22 mouse cellular contexts compared by ENCODE assay signal in genomic region chr11:94985140-94985539, GRCm38 (mm10). TPM values are rescaled to one million over a fixed set of nuclear protein-coding genes. Genes with fewer than 3 reads are reported as not detected.
DNase-seq lines count a peak whose midpoint lies in the region; ATAC-seq and TF ChIP-seq lines count a peak whose summit lies in the region.
"Had no signal": no experiment of that assay in that cellular context is flagged by ENCODE, and none has a peak within 500 bp of the region (broad histone marks: within the 10 kb centered on the region; RNA-seq: fewer than 3 reads in every experiment).

No protein-coding gene starts in this region.

- H3K4me3 ChIP-seq in hindbrain, embryonic 10.5 days: no peak overlapping the region
- no peak overlapping the region for H3K4me3 ChIP-seq in hindbrain, embryonic 16.5 days (ENCODE audit: low read length)
- H3K4me3 ChIP-seq in lung, embryonic 14.5 days (ENCODE audit: low read depth, low read length): no peak overlapping the region
- no peak overlapping the region for H3K4me3 ChIP-seq in embryonic facial prominence, embryonic 10.5 days
- H3K4me3 ChIP-seq: kidney, embryonic 15.5 days; midbrain, embryonic 15.5 days had no signal

- H3K27ac ChIP-seq in hindbrain, embryonic 10.5 days: 0 out of 2 replicates have a peak overlapping the region, but pooled peaks have one; percentile 2
- H3K27ac ChIP-seq in hindbrain, embryonic 16.5 days (ENCODE audit: low read depth, low read length): no peak overlapping the region
- no peak overlapping the region for H3K27ac ChIP-seq in lung, embryonic 14.5 days (ENCODE audit: low read depth)
- H3K27ac ChIP-seq in embryonic facial prominence, embryonic 10.5 days (replicated peaks): peak overlapping the region; percentile 67
- H3K27ac ChIP-seq: kidney, embryonic 15.5 days; midbrain, embryonic 15.5 days had no signal

- TF ChIP-seq CTCF in lung, embryonic 14.5 days (IDR thresholded peaks at IDR 0.05; ENCODE audit: low read depth): no peak

- H3K36me3 ChIP-seq in hindbrain, embryonic 10.5 days: no peaks in the 10 kb centered on the region
- no peaks in the 10 kb centered on the region for H3K36me3 ChIP-seq in hindbrain, embryonic 16.5 days (ENCODE audit: control insufficient read depth, insufficient read depth, low read length)
- H3K36me3 ChIP-seq in lung, embryonic 14.5 days (ENCODE audit: insufficient read depth): no peaks in the 10 kb centered on the region
- no peaks in the 10 kb centered on the region for H3K36me3 ChIP-seq in embryonic facial prominence, embryonic 10.5 days (replicated peaks)
- H3K36me3 ChIP-seq: kidney, embryonic 15.5 days; midbrain, embryonic 15.5 days had no signal

- no peak overlapping the region for H3K4me2 ChIP-seq in hindbrain, embryonic 16.5 days (ENCODE audit: low read length)
- H3K4me2 ChIP-seq in lung, embryonic 14.5 days: no peak overlapping the region
- H3K4me2 ChIP-seq: kidney, embryonic 15.5 days; midbrain, embryonic 15.5 days had no signal

- WGBS in hindbrain, embryonic 10.5 days: 44% methylated on average over 1 of the region's 1 CpGs
- 55% methylated on average over 1 of the region's 1 CpGs for WGBS in hindbrain, embryonic 16.5 days
- 11% methylated on average over 1 of the region's 1 CpGs for WGBS in lung, embryonic 14.5 days
- whole genome bisulfite sequencing in embryonic facial prominence, embryonic 10.5 days: 42% methylated on average over 1 of the region's 1 CpGs

- H3K9ac ChIP-seq in hindbrain, embryonic 16.5 days (ENCODE audit: low read depth, low read length): no peak overlapping the region
- H3K9ac ChIP-seq in lung, embryonic 14.5 days: no peak overlapping the region
- H3K9ac ChIP-seq: kidney, embryonic 15.5 days; midbrain, embryonic 15.5 days had no signal

- ATAC-seq in hindbrain, embryonic 16.5 days: no peak
- ATAC-seq in lung, embryonic 14.5 days (ENCODE audit: insufficient read depth): no peak
- ATAC-seq: forebrain, embryonic 14.5 days; midbrain, embryonic 15.5 days had no signal

- H3K9me3 ChIP-seq in hindbrain, embryonic 10.5 days: no peaks in the 10 kb centered on the region
- H3K9me3 ChIP-seq in hindbrain, embryonic 16.5 days (ENCODE audit: control insufficient read depth, low read length): no peaks in the 10 kb centered on the region
- H3K9me3 ChIP-seq in lung, embryonic 14.5 days (ENCODE audit: low read depth, low read length): no peaks in the 10 kb centered on the region
- no peaks in the 10 kb centered on the region for H3K9me3 ChIP-seq in embryonic facial prominence, embryonic 10.5 days
- H3K9me3 ChIP-seq: kidney, embryonic 15.5 days; midbrain, embryonic 15.5 days had no signal

- peaks cover 45% of the 10 kb centered on the region for H3K4me1 ChIP-seq in hindbrain, embryonic 10.5 days (replicated peaks)
- peaks cover 13% of the 10 kb centered on the region for H3K4me1 ChIP-seq in hindbrain, embryonic 16.5 days (ENCODE audit: control insufficient read depth, insufficient read depth, low read depth, low read length)
- H3K4me1 ChIP-seq in lung, embryonic 14.5 days (ENCODE audit: insufficient read depth): peaks cover 12% of the 10 kb centered on the region
- peaks cover 54% of the 10 kb centered on the region for H3K4me1 ChIP-seq in embryonic facial prominence, embryonic 10.5 days

- no peaks in the 10 kb centered on the region for H3K27me3 ChIP-seq in hindbrain, embryonic 10.5 days (ENCODE audit: insufficient read depth, poor library complexity, severe bottlenecking)
- no peaks in the 10 kb centered on the region for H3K27me3 ChIP-seq in hindbrain, embryonic 16.5 days (replicated peaks; ENCODE audit: control insufficient read depth, insufficient read depth, low read length)
- H3K27me3 ChIP-seq in lung, embryonic 14.5 days (ENCODE audit: insufficient read depth, low read length): no peaks in the 10 kb centered on the region
- no peaks in the 10 kb centered on the region for H3K27me3 ChIP-seq in embryonic facial prominence, embryonic 10.5 days (replicated peaks; ENCODE audit: low read depth, poor library complexity, severe bottlenecking)
- H3K27me3 ChIP-seq: kidney, embryonic 15.5 days; midbrain, embryonic 15.5 days had no signal

- DNase-seq in hindbrain, embryonic 10.5 days (ENCODE audit: low spot score): no peak
- peak; percentile 51 for DNase-seq in lung, embryonic 14.5 days
- no peak for DNase-seq in lung, postnatal 14 days
- peak; percentile 38 for DNase-seq in NIH3T3 (ENCODE audit: low read depth)
- peak; percentile 54 for DNase-seq in embryonic facial prominence, embryonic 10.5 days (ENCODE audit: low spot score)
- DNase-seq in layer of hippocampus, postnatal 25 days (ENCODE audit: extremely low spot score in 1 of 2, low spot score in 1 of 2): no peak
- DNase-seq: cerebellum, adult 8-10 months; thymus, postnatal 25 days had no signal

RNA-seq across cellular contexts. Expression of gene Ppp1r9b, which starts 5.7 kb away (rescaled TPM):
- 10.4 and 11.8 TPM in 2 replicates for polyA plus RNA-seq in hindbrain, embryonic 10.5 days (2016; fragmentation: Nextera tagmentation; extraction: Ambion mirVana)
- polyA plus RNA-seq in hindbrain, embryonic 16.5 days (2015; fragmentation: Nextera tagmentation; extraction: Ambion mirVana): 17.8 and 18.8 TPM in 2 replicates
- polyA plus RNA-seq in lung, embryonic 14.5 days (2014; fragmentation: Nextera tagmentation; extraction: Ambion mirVana): 13.0 and 14.3 TPM in 2 replicates
- polyA plus RNA-seq in embryonic facial prominence, embryonic 10.5 days (2016; fragmentation: Nextera tagmentation; extraction: Ambion mirVana): 8.3 and 9.4 TPM in 2 replicates
- total RNA-seq in layer of hippocampus, postnatal 25 days (2021): 100 to 1,000 TPM; 926 to 939 TPM

RNA-seq across cellular contexts. Expression of gene Sgca, which starts 9.0 kb away (rescaled TPM):
- 0.10 TPM in 1 of 2 replicates, not detected in the other for polyA plus RNA-seq in hindbrain, embryonic 10.5 days (2016; fragmentation: Nextera tagmentation; extraction: Ambion mirVana)
- polyA plus RNA-seq in hindbrain, embryonic 16.5 days (2015; fragmentation: Nextera tagmentation; extraction: Ambion mirVana): 0.24 and 1.3 TPM in 2 replicates
- 0.35 TPM in 1 of 2 replicates, not detected in the other for polyA plus RNA-seq in lung, embryonic 14.5 days (2014; fragmentation: Nextera tagmentation; extraction: Ambion mirVana)
- polyA plus RNA-seq in embryonic facial prominence, embryonic 10.5 days (2016; fragmentation: Nextera tagmentation; extraction: Ambion mirVana): 0.17 TPM in 1 of 2 replicates, not detected in the other
- total RNA-seq in layer of hippocampus, postnatal 25 days (2021): under 1 TPM; 0.44 to 0.45 TPM
- total RNA-seq: common myeloid progenitor, adult 5-6 weeks; ES-E14; hematopoietic stem cell, adult 5-6 weeks; megakaryocyte progenitor cell, adult 5-6 weeks; neutrophil, adult 5-6 weeks had no signal
- polyA plus RNA-seq: forebrain, embryonic 14.5 days; liver, adult 2 months; midbrain, embryonic 15.5 days had no signal

RNA-seq across cellular contexts. Expression of gene Hils1, which starts 17.7 kb away (rescaled TPM):
- not detected in 2 replicates for polyA plus RNA-seq in hindbrain, embryonic 10.5 days (2016; fragmentation: Nextera tagmentation; extraction: Ambion mirVana)
- not detected in 2 replicates for polyA plus RNA-seq in hindbrain, embryonic 16.5 days (2015; fragmentation: Nextera tagmentation; extraction: Ambion mirVana)
- not detected in 2 replicates for polyA plus RNA-seq in lung, embryonic 14.5 days (2014; fragmentation: Nextera tagmentation; extraction: Ambion mirVana)
- polyA plus RNA-seq in embryonic facial prominence, embryonic 10.5 days (2016; fragmentation: Nextera tagmentation; extraction: Ambion mirVana): not detected in 2 replicates
- total RNA-seq in layer of hippocampus, postnatal 25 days (2021): not detected
- total RNA-seq: adrenal gland, adult 18-20 months; common myeloid progenitor, adult 5-6 weeks; ES-E14; hematopoietic stem cell, adult 5-6 weeks; layer of hippocampus, postnatal 14 days; left cerebral cortex, postnatal 14 days; liver, adult 2 months; megakaryocyte progenitor cell, adult 5-6 weeks; neutrophil, adult 5-6 weeks had no signal
- polyA plus RNA-seq: forebrain, embryonic 14.5 days; kidney, embryonic 15.5 days; large intestine, adult 2 months; liver, adult 2 months; midbrain, embryonic 15.5 days had no signal

RNA-seq across cellular contexts. Expression of gene Samd14, which starts 24.5 kb away (rescaled TPM):
- polyA plus RNA-seq in hindbrain, embryonic 10.5 days (2016; fragmentation: Nextera tagmentation; extraction: Ambion mirVana): 38.8 and 71.5 TPM in 2 replicates
- 160 and 181 TPM in 2 replicates for polyA plus RNA-seq in hindbrain, embryonic 16.5 days (2015; fragmentation: Nextera tagmentation; extraction: Ambion mirVana)
- polyA plus RNA-seq in lung, embryonic 14.5 days (2014; fragmentation: Nextera tagmentation; extraction: Ambion mirVana): 22.7 and 24.5 TPM in 2 replicates
- 35.5 and 42.5 TPM in 2 replicates for polyA plus RNA-seq in embryonic facial prominence, embryonic 10.5 days (2016; fragmentation: Nextera tagmentation; extraction: Ambion mirVana)
- total RNA-seq in layer of hippocampus, postnatal 25 days (2021): 10 to 100 TPM; 48.4 to 49.1 TPM

RNA-seq across cellular contexts. Expression of gene Col1a1, which starts 49.1 kb away (rescaled TPM):
- 98.1 and 193 TPM in 2 replicates for polyA plus RNA-seq in hindbrain, embryonic 10.5 days (2016; fragmentation: Nextera tagmentation; extraction: Ambion mirVana)
- 105 and 275 TPM in 2 replicates for polyA plus RNA-seq in hindbrain, embryonic 16.5 days (2015; fragmentation: Nextera tagmentation; extraction: Ambion mirVana)
- polyA plus RNA-seq in lung, embryonic 14.5 days (2014; fragmentation: Nextera tagmentation; extraction: Ambion mirVana): 1,035 and 1,062 TPM in 2 replicates
- polyA plus RNA-seq in embryonic facial prominence, embryonic 10.5 days (2016; fragmentation: Nextera tagmentation; extraction: Ambion mirVana): 61.5 and 88.8 TPM in 2 replicates
- total RNA-seq in layer of hippocampus, postnatal 25 days (2021): 10 to 100 TPM; 18.5 to 19.2 TPM
- total RNA-seq: common myeloid progenitor, adult 5-6 weeks; hematopoietic stem cell, adult 5-6 weeks; megakaryocyte progenitor cell, adult 5-6 weeks; neutrophil, adult 5-6 weeks had no signal

Comparison
In these comparisons a context has a peak if more than half of its experiments do, and no peak if none do; other contexts are left out.
1. DNase-seq: peak in lung, embryonic 14.5 days (single experiment), NIH3T3 (single experiment) and embryonic facial prominence, embryonic 10.5 days (single experiment); none in hindbrain, embryonic 10.5 days (single experiment), lung, postnatal 14 days (single experiment) and layer of hippocampus, postnatal 25 days (0 of 2).
2. H3K27ac ChIP-seq: peak in hindbrain, embryonic 10.5 days (single experiment) and embryonic facial prominence, embryonic 10.5 days (single experiment); none in hindbrain, embryonic 16.5 days (single experiment) and lung, embryonic 14.5 days (single experiment).